ENCODE assay signal across 8 mouse cellular contexts in genomic region chr1:91800967-91801843, GRCm38 (mm10). TPM values are rescaled to one million over a fixed set of nuclear protein-coding genes. Genes with fewer than 3 reads are reported as not detected.
A peak's percentile ranks its signal among the peaks of the same experiment; 100 is the strongest.
DNase-seq lines count a peak whose midpoint lies in the region; ATAC-seq and TF ChIP-seq lines count a peak whose summit lies in the region.

Gene Twist2 (plus strand): TSS chr1:91801461.

- WGBS in forebrain, embryonic 11.5 days = under 1% methylated on average over 73 of the region's 77 CpGs
- 1% methylated on average over 74 of the region's 77 CpGs for WGBS in heart, postnatal 0 days
- under 1% methylated on average over 66 of the region's 77 CpGs for WGBS in midbrain, embryonic 10.5 days
- under 1% methylated on average over 67 of the region's 77 CpGs for WGBS in stomach, embryonic 15.5 days

- H3K4me1 ChIP-seq in forebrain, embryonic 11.5 days (replicated peaks; ENCODE audit: control insufficient read depth, insufficient read depth, low read length) = peaks cover 4% of the 10 kb centered on the region; the same call in 1 of the 2 replicates
- H3K4me1 ChIP-seq in heart, postnatal 0 days (ENCODE audit: control insufficient read depth, insufficient read depth) = no peaks in the 10 kb centered on the region
- H3K4me1 ChIP-seq in midbrain, embryonic 10.5 days = peaks cover 31% of the 10 kb centered on the region
- H3K4me1 ChIP-seq in stomach, embryonic 15.5 days = peaks cover 24% of the 10 kb centered on the region

- H3K9ac ChIP-seq in forebrain, embryonic 11.5 days (ENCODE audit: low read length) = no peak within 1 kb of the TSS; the same call in 1 of the 2 replicates
- peak within 1 kb of the TSS; percentile 38; the same call in 1 of the 2 replicates for H3K9ac ChIP-seq in heart, postnatal 0 days (replicated peaks; ENCODE audit: low read depth, low read length)
- H3K9ac ChIP-seq in stomach, embryonic 15.5 days = peak within 1 kb of the TSS; percentile 34; the same call in 1 of the 2 replicates

- H3K4me2 ChIP-seq in forebrain, embryonic 11.5 days (ENCODE audit: low read depth, low read length, severe bottlenecking) = peak within 1 kb of the TSS; percentile 68
- peak within 1 kb of the TSS; percentile 61 for H3K4me2 ChIP-seq in heart, postnatal 0 days (ENCODE audit: low read depth, low read length)
- peak within 1 kb of the TSS; percentile 93 for H3K4me2 ChIP-seq in stomach, embryonic 15.5 days

- TF ChIP-seq CTCF in layer of hippocampus, adult 2 months (conservative IDR thresholded peaks at IDR 0.05) = peak; percentile 12; the same call in 1 of the 2 replicates
- no peak for TF ChIP-seq CTCF in heart, postnatal 0 days (IDR thresholded peaks at IDR 0.05; ENCODE audit: low read depth)

- no peak for TF ChIP-seq EP300 in heart, postnatal 0 days (IDR thresholded peaks at IDR 0.05; ENCODE audit: low read depth)

- H3K36me3 ChIP-seq in forebrain, embryonic 11.5 days (ENCODE audit: control insufficient read depth, insufficient read depth, low read length) = no peaks in the 10 kb centered on the region
- no peaks in the 10 kb centered on the region for H3K36me3 ChIP-seq in heart, postnatal 0 days (replicated peaks; ENCODE audit: control insufficient read depth, insufficient read depth, low read length)
- H3K36me3 ChIP-seq in midbrain, embryonic 10.5 days = no peaks in the 10 kb centered on the region
- H3K36me3 ChIP-seq in stomach, embryonic 15.5 days = no peaks in the 10 kb centered on the region

- peaks cover 46% of the 10 kb centered on the region for H3K27me3 ChIP-seq in forebrain, embryonic 11.5 days (ENCODE audit: control insufficient read depth, insufficient read depth, low read length)
- peaks cover 66% of the 10 kb centered on the region for H3K27me3 ChIP-seq in heart, postnatal 0 days (ENCODE audit: control insufficient read depth, insufficient read depth, low read length)
- peaks cover 92% of the 10 kb centered on the region for H3K27me3 ChIP-seq in midbrain, embryonic 10.5 days (ENCODE audit: low read depth, poor library complexity, severe bottlenecking)
- H3K27me3 ChIP-seq in stomach, embryonic 15.5 days (replicated peaks) = peaks cover 34% of the 10 kb centered on the region

- ATAC-seq in forebrain, embryonic 11.5 days (replicated peaks; ENCODE audit: low FRiP score) = no peak
- peak; percentile 51 for ATAC-seq in heart, postnatal 0 days (ENCODE audit: insufficient read depth, low read depth)
- peak; percentile 53; the same call in 1 of the 2 replicates for ATAC-seq in stomach, embryonic 15.5 days (ENCODE audit: insufficient read depth, low FRiP score, low read depth)
- ATAC-seq in CD4-positive, CD25-positive, alpha-beta regulatory T cell, adult 4 months = no peak

- H3K9me3 ChIP-seq in forebrain, embryonic 11.5 days (ENCODE audit: control insufficient read depth, low read length) = no peaks in the 10 kb centered on the region
- H3K9me3 ChIP-seq in heart, postnatal 0 days (replicated peaks; ENCODE audit: control insufficient read depth, low read length) = no peaks in the 10 kb centered on the region
- H3K9me3 ChIP-seq in midbrain, embryonic 10.5 days (replicated peaks) = no peaks in the 10 kb centered on the region
- H3K9me3 ChIP-seq in stomach, embryonic 15.5 days = no peaks in the 10 kb centered on the region

- H3K4me3 ChIP-seq in layer of hippocampus, adult 2 months = peak within 1 kb of the TSS; percentile 50
- H3K4me3 ChIP-seq in forebrain, embryonic 11.5 days (ENCODE audit: low read depth, low read length) = peak within 1 kb of the TSS; percentile 34
- H3K4me3 ChIP-seq in heart, postnatal 0 days (ENCODE audit: low read depth, low read length) = peak within 1 kb of the TSS; percentile 41
- H3K4me3 ChIP-seq in midbrain, embryonic 10.5 days = peak within 1 kb of the TSS; percentile 64
- H3K4me3 ChIP-seq in stomach, embryonic 15.5 days (replicated peaks) = peak within 1 kb of the TSS; percentile 55

- no peak within 1 kb of the TSS for H3K27ac ChIP-seq in layer of hippocampus, adult 2 months
- no peak within 1 kb of the TSS for H3K27ac ChIP-seq in forebrain, embryonic 11.5 days (ENCODE audit: low read depth, low read length)
- H3K27ac ChIP-seq in heart, postnatal 0 days (ENCODE audit: low read depth) = no peak within 1 kb of the TSS
- H3K27ac ChIP-seq in midbrain, embryonic 10.5 days (replicated peaks) = peak within 1 kb of the TSS; percentile 67; the same call in 1 of the 2 replicates
- H3K27ac ChIP-seq in stomach, embryonic 15.5 days = peak within 1 kb of the TSS; percentile 72

- no peak for DNase-seq in layer of hippocampus, adult 2 months (ENCODE audit: low spot score in 2 of 2)
- no peak for DNase-seq in layer of hippocampus, adult 9-10 months (ENCODE audit: low spot score)
- DNase-seq in forebrain, embryonic 11.5 days (ENCODE audit: low spot score) = peak; percentile 71
- no peak for DNase-seq in heart, postnatal 0 days (ENCODE audit: low spot score)
- DNase-seq in kidney, postnatal 36 days = peak; percentile 29 to 57
- DNase-seq in midbrain, embryonic 10.5 days (ENCODE audit: low spot score) = peak; percentile 63

RNA-seq across cellular contexts. Expression of gene Twist2, which starts in this region (rescaled TPM):
- total RNA-seq in layer of hippocampus, adult 2 months (2021) = 1 to 10 TPM; 1.0 to 1.5 TPM
- 6.4 and 7.9 TPM in 2 replicates for polyA plus RNA-seq in forebrain, embryonic 11.5 days (2014; fragmentation: Nextera tagmentation; extraction: Ambion mirVana)
- total RNA-seq in heart, postnatal 0 days (2014; rRNA removed; ENCODE audit: low replicate concordance) = 0.54 and 8.5 TPM in 2 replicates
- polyA plus RNA-seq in heart, postnatal 0 days (2015; fragmentation: Nextera tagmentation; extraction: Ambion mirVana) = 1.7 and 2.2 TPM in 2 replicates
- 9.4 and 12.3 TPM in 2 replicates for polyA plus RNA-seq in midbrain, embryonic 10.5 days (2016; fragmentation: Nextera tagmentation; extraction: Ambion mirVana)
- polyA plus RNA-seq in stomach, embryonic 15.5 days (2015; fragmentation: Nextera tagmentation; extraction: Ambion mirVana) = 7.9 and 9.0 TPM in 2 replicates
- not detected for polyA plus RNA-seq in CD4-positive, CD25-positive, alpha-beta regulatory T cell, adult 4 months (2017; shearing (Covaris generic))

Comparison
In these comparisons a context has a peak if more than half of its experiments do, and no peak if none do; other contexts are left out.
1. DNase-seq: peak in forebrain, embryonic 11.5 days (single experiment), kidney, postnatal 36 days (2 of 2) and midbrain, embryonic 10.5 days (single experiment); none in layer of hippocampus, adult 2 months (0 of 2), layer of hippocampus, adult 9-10 months (single experiment) and heart, postnatal 0 days (single experiment).
2. H3K27ac ChIP-seq: peak in midbrain, embryonic 10.5 days (single experiment) and stomach, embryonic 15.5 days (single experiment); none in layer of hippocampus, adult 2 months (single experiment), forebrain, embryonic 11.5 days (single experiment) and heart, postnatal 0 days (single experiment).
3. ATAC-seq: peak in heart, postnatal 0 days (single experiment) and stomach, embryonic 15.5 days (single experiment); none in forebrain, embryonic 11.5 days (single experiment) and CD4-positive, CD25-positive, alpha-beta regulatory T cell, adult 4 months (single experiment).
4. Peak in every context shown above with its lines, with median percentiles within 50 percentile points of each other: H3K4me3 ChIP-seq and H3K4me2 ChIP-seq.